Mouse (Mus musculus) hematopoietic stem cell, adult 5-6 weeks (primary cell): ENCODE data around the gene Snai1. TPM values are rescaled to one million over a fixed set of nuclear protein-coding genes. Genes with fewer than 3 reads are reported as not detected.

ENCODE experiments used
- ATAC-seq, 2 experiments: fragments of 125-278 bp in 1 of 2; replicated peaks in 1 of 2; 2 replicates each; pipeline ENCODE4 v1.8.0; 2016 to 2017; ENCODE audit warnings: inconsistent platforms in 2 of 2, mild to moderate bottlenecking in 2 of 2, moderate number of reproducible peaks in 2 of 2, low read depth in 1 of 2, moderate TSS enrichment in 1 of 2; ENCODE audit not compliant: low FRiP score in 2 of 2, poor library complexity in 2 of 2, severe bottlenecking in 2 of 2, insufficient read depth in 1 of 2, low TSS enrichment in 1 of 2
- total RNA-seq: library from RNA; stranded (forward); fragments of 172-1452, 232-1000 nt; gene quantifications from 2 replicates; pipeline ENCODE4 v1.2.3, GENCODE M21; 2017

Snai1 gene
- total RNA-seq, result not detected in 2 replicates

GRCm38 (mm10) chr2:167537476-167538297 is at the start of gene Snai1:
Snai1 (plus strand) TSS chr2:167538195.
- ATAC-seq, result peak; percentile 89 to 91

- ATAC-seq, result no peak
Observed at GRCm38 (mm10) chr2:167490813-167491525, 47.0 kb upstream of the Snai1 start.

- peak in 1 of 2 experiments; percentile 24; a peak in 1 of 4 replicates for ATAC-seq
Observed at GRCm38 (mm10) chr2:167491757-167492708, 46.0 kb upstream of the Snai1 start, which contains the start of gene Rnf114. Rnf114 (plus strand) TSS chr2:167492645.

DNA sequence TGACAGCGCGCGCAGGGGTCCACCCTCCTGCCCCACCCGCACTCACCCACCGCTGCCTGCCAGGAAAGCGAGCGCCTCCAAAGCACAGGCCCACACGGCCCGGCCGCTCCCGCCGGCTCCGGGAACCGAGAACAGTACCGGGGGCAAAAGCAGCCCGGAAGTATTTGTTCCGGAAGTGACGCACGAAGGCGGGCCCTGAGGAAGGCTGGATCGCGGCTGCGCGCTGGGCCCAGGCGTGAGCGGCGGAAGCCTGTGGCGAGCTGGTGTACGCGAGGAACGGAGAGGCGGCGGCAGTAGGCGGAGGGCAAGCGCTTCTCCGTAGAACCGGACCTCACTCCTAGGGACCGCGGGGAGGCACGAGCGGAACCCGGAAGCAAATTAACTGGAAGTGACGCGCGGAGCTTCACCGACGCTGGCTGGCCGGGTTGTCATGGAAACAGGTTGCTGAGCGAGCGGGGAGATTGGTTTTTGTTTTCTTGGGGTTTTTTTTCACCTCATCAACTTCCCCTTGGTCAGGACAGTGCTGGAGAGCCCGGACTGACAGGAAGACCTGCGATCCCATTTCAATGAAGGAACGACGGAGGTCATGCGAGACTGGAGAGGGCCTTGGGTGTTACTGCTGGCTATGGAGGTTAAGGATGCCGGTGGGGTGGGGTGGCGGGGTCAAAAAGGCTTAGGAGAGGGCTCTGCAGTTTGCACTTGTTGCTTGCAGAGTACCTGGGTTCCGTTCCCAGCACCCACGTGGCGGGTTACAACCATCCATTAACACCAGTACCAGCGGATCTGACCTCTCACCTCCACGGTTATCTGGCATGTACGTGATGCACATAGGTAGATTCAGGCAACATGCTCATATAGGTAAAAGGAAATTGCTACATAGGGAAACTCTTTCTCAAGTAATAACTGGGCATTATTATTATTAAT is 45.0 kb upstream of the Snai1 start, which contains the start of gene Spata2:
Gene Spata2 (minus strand): TSS at position 175 of the 924 bp plus-strand sequence.
- ATAC-seq, result peak; percentile 72 to 87

- ATAC-seq, result no peak
Observed at GRCm38 (mm10) chr2:167496437-167496836, 41.6 kb upstream of the Snai1 start.

DNA sequence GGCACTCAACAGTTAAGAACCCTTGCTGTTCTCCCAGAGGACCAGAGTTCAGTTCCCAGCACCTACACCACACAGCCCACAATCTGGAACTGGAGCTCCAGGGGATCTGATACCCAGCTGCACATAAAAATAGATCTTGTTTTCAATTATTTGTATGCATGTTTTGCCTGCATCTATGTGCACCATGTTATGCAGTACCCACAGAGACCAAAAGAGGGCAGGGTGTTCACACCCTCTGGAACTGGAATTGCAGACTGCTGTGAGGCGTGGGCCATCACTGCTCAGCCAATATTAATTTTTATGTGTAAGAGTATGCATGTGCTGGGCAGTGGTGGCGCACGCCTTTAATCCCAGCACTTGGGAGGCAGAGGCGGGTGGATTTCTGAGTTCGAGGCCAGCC is 40.7 kb upstream of the Snai1 start:
- ATAC-seq, result peak; percentile 52 to 59; a peak in 3 of 4 replicates

DNA sequence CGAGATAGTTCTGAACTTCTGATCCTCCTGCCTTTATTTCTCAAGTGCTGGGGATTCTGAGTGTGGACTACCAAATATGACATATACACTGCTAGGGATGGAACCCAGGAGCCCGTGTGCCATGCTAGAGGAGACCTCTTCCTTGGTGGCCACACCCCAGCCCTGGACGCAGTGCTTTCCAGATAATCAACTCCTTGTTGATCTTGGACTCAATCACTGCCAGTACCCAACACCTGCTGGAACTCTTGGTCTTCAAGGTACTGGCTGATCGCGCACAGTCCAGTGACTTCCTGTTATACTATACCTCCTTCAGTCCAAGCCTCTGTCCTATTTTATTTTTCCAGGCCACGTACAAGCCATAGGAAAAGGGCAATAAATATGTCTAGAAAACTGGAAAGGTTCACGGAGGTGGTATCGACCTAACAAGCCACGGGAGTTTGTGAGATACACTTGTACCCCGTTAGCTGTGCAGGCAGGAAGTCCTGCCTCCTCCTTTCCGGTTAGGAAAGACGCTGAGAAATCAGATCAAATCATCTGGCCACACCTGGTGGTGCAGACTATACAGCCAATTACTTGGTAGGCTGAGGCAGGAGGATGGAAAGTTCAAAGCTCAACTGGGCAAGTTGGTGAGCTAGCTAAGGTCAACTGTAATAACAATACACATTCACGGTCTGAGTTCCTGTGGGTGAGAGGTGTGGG is 35.3 kb upstream of the Snai1 start:
- peak in 1 of 2 experiments; percentile 8; a peak in 1 of 4 replicates for ATAC-seq

DNA sequence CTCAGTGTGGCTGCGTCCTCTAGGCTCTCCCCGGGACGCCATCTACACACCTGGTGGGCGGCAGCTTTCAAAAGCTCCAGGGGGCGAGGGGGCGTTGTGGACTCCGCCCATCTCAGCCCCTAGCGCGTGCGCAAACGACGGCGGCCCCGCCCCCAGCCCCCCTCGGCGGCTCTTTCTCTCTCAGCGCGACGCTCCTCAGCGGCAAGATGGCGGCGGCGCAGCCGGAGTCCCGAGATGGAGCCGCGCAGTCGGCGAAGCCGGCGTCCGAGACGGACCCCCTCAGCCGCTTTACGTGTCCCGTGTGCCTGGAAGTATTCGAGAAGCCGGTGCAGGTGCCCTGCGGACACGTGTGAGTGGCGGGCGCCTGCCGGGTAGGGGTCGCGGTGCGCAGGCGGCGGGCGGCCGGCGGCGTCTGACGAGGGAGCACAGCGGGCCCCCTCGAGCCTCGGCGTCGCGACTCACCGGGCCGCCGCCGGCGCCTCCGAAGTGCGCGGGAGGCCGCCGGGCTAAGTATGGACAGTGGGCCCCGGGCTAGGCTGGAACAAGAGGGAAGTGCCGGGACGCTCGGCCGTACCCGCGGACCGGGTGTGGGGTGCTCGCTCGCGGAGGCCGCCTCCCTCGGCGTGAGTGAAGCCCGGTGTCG is 34.6 kb upstream of the Snai1 start:
- peak; percentile 69 to 82 for ATAC-seq

GRCm38 (mm10) chr2:167503896-167504349 is 34.1 kb upstream of the Snai1 start:
- no peak for ATAC-seq

DNA sequence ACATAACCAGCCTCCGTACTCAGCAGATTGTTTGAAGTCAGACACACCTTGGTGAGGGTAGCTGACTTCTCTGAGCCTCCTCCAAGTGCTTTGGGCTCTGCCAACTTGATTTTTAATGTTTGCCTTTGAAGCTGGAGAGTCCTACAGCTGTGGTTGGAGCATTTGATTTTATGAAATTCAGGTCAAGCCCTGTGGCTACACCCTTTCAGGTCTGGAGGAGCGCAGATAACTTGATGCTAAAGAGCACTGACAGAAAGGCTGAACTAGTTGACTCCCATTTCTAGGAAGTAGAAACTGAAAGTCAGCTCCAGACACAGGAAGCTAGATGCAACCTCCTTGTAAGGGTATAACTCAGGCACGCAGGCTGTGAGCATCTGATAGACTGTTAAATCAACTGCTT is 32.9 kb upstream of the Snai1 start:
- ATAC-seq, result peak; percentile 61 to 69

DNA sequence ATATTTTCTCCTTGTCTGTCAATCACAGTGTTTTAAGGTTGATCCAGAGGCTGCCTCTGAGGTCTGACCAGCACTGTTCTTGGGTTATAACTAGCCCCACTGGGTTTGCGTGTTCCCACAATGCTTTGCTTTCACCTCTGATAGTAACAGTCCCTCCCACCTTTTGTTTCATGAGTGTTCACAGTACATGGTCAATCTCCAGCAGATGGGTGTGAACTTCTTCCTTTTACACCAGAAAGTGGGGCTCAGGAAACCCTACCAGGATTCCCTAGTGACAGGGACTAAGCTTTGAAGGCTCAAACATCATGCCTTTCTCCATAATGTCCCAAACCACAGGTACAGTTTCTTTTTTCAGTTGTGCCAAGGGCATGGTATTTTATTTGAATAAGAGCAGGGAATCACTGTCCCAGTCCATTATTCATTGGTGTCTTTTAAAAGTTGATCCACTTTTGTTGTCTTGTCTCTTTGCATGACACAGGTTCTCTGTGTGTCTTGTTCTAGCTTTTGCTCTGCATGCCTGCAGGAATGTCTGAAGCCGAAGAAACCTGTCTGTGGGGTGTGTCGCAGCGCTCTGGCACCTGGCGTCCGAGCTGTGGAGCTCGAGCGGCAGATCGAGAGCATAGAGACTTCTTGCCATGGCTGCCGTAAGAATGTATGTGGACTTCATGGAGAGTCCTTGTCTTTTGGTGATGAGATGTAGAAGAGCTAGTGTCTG is 31.3 kb upstream of the Snai1 start:
- ATAC-seq, result no peak

DNA sequence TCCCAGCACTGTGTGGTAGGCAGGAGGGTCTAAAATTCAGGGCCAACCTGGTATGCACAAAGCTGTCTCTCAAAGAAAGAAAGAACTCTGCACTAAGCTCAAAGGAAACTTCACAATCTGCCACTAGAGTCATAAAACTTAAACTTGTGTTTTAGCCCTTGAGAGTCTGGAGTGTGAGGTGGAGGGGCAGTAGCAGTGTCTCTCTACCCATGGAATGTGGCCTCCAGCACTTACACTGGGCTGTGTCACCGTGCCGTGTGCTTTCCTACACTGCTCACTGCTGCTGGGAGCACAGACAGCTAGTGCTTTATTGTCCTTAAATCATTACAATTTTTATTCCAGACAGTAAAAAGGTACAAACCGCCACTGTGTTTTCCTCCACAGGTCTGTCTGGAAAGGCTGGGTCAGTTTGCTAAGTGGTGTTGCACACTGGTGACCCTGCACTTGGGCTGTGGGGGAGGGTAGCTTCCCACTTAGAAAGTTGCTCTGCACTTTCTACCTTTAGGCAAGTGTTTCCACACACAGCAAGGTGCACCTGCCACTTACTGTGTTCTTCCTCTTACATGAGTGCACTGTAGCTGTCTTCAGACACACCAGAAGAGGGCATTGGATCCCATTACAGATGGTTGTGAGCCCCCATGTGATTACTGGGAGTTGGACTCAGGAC is 30.1 kb upstream of the Snai1 start:
- ATAC-seq, result no peak

- no peak for ATAC-seq
Observed at GRCm38 (mm10) chr2:167508569-167508968, 29.4 kb upstream of the Snai1 start.

GRCm38 (mm10) chr2:167510485-167510884 is 27.5 kb upstream of the Snai1 start:
- ATAC-seq, result peak; percentile 59 to 73
